Mouse (Mus musculus) left cerebral cortex, postnatal 14 days (tissue): ENCODE data around the gene Gm45799. TPM values are rescaled to one million over a fixed set of nuclear protein-coding genes. Genes with fewer than 3 reads are reported as not detected.

Source experiments
- DNase-seq, 2 experiments: peaks; one replicate each; pipeline ENCODE4 v3.0.0; 2021 to 2022; ENCODE audit warnings: low spot score in 2 of 2, mixed read lengths in 1 of 2
- intact Hi-C: fragments of 180-260 bp; cut with DNase I; formaldehyde crosslinking; loops from one replicate; pipeline ENCODE4 v1.15.1; 2025
- total RNA-seq, 2 experiments: library from RNA; stranded (reverse); gene quantifications; 2 replicates each; pipeline ENCODE4 v1.2.3; 2021

Gm45799 gene
- total RNA-seq, 2 experiments from 2014 or later, result 10.6 to 13.6 TPM

- no peak for DNase-seq
- intact Hi-C loops, result loop anchor here (5.0 kb wide), 1 partner anchor 114 kb away; the partner anchor contains the start of gene Tpp1
These were observed 1.6 kb upstream of the Gm45799 start for GRCm38 (mm10) chr7:105638776-105639175.

- intact Hi-C loops, result loop anchor here (5.0 kb wide), 1 partner anchor 113 kb away; the partner anchor contains the start of gene Tpp1
- DNase-seq, result peak in 1 of 2 experiments; percentile 19
These were observed 1.0 kb upstream of the Gm45799 start for GRCm38 (mm10) chr7:105639304-105639703.

GRCm38 (mm10) chr7:105639756-105640155, 596 bp upstream of the Gm45799 start, which contains the start of gene Timm10b:
TSS of gene Timm10b (plus strand) at chr7:105640056.
- intact Hi-C loops, result loop anchor here (5.0 to 10.0 kb wide), 2 partner anchors 95 to 113 kb away; partner anchors contain the start of genes Ilk, Rrp8 and Tpp1

GRCm38 (mm10) chr7:105640894-105641255, 523 bp downstream of the Gm45799 start:
- peak in 1 of 2 experiments; percentile 40 for DNase-seq
- intact Hi-C loops, result loop anchor here (10.0 kb wide), 1 partner anchor 94 kb away; the partner anchor contains the start of genes Ilk and Rrp8

More at GRCm38 (mm10) chr7:105639756-105640155, 596 bp upstream of the Gm45799 start, which contains the start of gene Timm10b:
- DNase-seq, result no peak

- intact Hi-C loops, result loop anchor here (10.0 kb wide), 1 partner anchor 93 kb away; the partner anchor contains the start of genes Ilk and Rrp8
- DNase-seq, result no peak
These were observed 1.6 kb downstream of the Gm45799 start for GRCm38 (mm10) chr7:105641936-105642335.

GRCm38 (mm10) chr7:105650639-105651435, 10.5 kb downstream of the Gm45799 start, which contains the start of gene Dnhd1:
TSS of gene Dnhd1 (plus strand) at chr7:105650827.
- intact Hi-C loops, result loop anchor here (5.0 kb wide), 1 partner anchor 161 kb away; the partner anchor contains the start of gene Mrpl17
- DNase-seq, result peak in 1 of 2 experiments; percentile 56

- no peak for DNase-seq
- intact Hi-C loops, result no loop called here
These were observed 45.3 kb downstream of the Gm45799 start for GRCm38 (mm10) chr7:105685541-105686197.

- intact Hi-C loops, result no loop called here
These were observed 50.5 kb downstream of the Gm45799 start for GRCm38 (mm10) chr7:105690875-105691274.

GRCm38 (mm10) chr7:105703184-105703583, 62.8 kb downstream of the Gm45799 start:
- DNase-seq, result no peak
- intact Hi-C loops, result no loop called here

More at GRCm38 (mm10) chr7:105690875-105691274, 50.5 kb downstream of the Gm45799 start:
- DNase-seq, result no peak

- DNase-seq, result no peak
- intact Hi-C loops, result no loop called here
These were observed 63.5 kb downstream of the Gm45799 start for GRCm38 (mm10) chr7:105703816-105704215.

- no peak for DNase-seq
- intact Hi-C loops, result no loop called here
These were observed 68.4 kb downstream of the Gm45799 start for GRCm38 (mm10) chr7:105708733-105709132.

- DNase-seq, result no peak
- intact Hi-C loops, result no loop called here
These were observed 75.0 kb downstream of the Gm45799 start for GRCm38 (mm10) chr7:105715366-105715765.

- intact Hi-C loops, result no loop called here
- DNase-seq, result no peak
These were observed 81.6 kb downstream of the Gm45799 start for GRCm38 (mm10) chr7:105721916-105722315.

GRCm38 (mm10) chr7:105726144-105726979, 86.0 kb downstream of the Gm45799 start:
- DNase-seq, result peak; percentile 73 to 88

GRCm38 (mm10) chr7:105726980-105727325, 86.6 kb downstream of the Gm45799 start:
- intact Hi-C loops, result loop anchor here (1.0 to 2.0 kb wide), 2 partner anchors 84 to 92 kb away; partner anchors contain the start of gene Mrpl17
- DNase-seq, result no peak

More at GRCm38 (mm10) chr7:105726144-105726979, 86.0 kb downstream of the Gm45799 start:
- intact Hi-C loops, result loop anchor here (1.0 to 2.0 kb wide), 2 partner anchors 85 to 92 kb away; partner anchors contain the start of gene Mrpl17

- peak in 1 of 2 experiments; percentile 64 for DNase-seq
- intact Hi-C loops, result no loop called here
These were observed 88.5 kb downstream of the Gm45799 start for GRCm38 (mm10) chr7:105728701-105729428.

- DNase-seq, result no peak
- intact Hi-C loops, result loop anchor here (10.0 kb wide), 2 partner anchors 89 to 179 kb away; partner anchors contain the start of genes Arfip2, Gm45799, Smpd1 and Timm10b
These were observed 93.5 kb downstream of the Gm45799 start for GRCm38 (mm10) chr7:105733836-105734235.
